Mouse (Mus musculus): ENCODE measurements around the gene Bub1.
A peak's percentile ranks its signal among the peaks of the same experiment; 100 is the strongest.

Gene Bub1

DNA sequence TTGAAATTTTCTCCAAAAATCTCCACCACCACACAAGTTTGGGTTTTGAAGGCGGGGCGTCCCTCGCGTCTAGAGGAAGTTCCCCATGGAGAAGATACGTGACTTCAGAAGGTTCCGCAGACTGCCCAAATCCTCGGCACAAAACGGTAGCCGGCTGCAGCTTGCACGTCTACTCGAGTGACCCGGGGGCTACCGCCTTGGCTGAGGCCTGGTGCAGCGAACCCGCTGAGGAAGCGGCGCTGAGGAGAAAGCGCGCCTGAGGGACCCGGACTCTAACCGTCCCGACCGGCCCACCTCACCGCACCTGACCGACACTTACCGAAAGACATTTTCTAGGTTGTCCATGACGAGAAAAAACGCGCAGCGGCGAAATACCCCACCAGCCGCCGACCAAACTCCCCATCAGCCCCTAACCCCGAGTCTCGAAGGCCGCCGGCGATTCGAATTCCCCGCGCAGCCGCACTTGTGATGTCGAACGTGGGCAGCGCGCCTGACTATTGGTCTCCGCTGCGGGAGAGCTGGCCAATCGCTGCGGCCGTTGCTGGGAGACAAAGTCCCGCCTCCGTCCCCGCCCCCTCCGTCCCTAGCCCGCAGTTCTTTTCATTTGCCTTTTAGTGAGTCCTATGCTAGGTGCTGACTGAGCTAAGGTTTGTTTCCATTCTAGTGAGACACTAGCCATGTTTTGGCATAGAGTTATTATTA is at the start of gene Bub1:
Gene Bub1, minus strand, starts transcription at position 465 of the 702 bp plus-strand sequence.
- DNase-seq (ENCODE audit: low spot score in 2 of 2): peak; percentile 90 to 93

GRCm38 (mm10) chr2:127881063-127881462 is 49.4 kb upstream of the Bub1 start:
- no peak for DNase-seq (ENCODE audit: low spot score in 2 of 2)

- DNase-seq (ENCODE audit: low spot score in 2 of 2): no peak
Observed at GRCm38 (mm10) chr2:127864381-127864780, 32.7 kb upstream of the Bub1 start.

DNA sequence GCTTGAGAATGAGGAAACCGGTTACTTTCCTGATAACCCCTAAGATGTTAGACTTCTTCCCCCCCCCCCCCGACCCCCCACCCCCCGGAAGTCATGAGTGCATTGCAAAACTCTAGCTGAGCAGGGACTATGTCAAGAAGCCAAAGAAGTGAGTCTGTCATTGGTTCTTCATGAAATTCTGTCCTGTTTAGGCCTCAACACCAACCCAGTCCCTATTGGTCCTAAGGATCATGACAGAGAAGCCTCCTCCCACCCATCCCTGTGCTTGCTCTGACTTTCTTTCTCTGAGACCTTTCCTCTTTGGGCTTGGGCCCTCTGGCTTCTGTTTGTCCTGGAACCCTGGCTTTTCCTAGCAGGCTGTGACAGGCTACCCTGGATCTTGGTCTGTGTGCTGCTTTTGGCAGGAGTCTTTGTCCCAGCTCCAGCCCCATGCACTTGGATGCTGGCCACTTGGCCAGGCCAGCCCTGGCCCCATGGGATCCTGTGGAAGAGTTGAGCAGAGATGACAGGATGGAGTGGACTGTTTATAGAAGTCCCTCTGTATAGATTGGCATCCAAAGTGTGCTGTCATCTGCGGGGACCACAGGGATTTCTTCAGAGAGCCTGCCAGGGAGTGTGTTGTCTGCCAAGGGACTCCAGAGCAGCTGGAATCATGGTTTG is 22.8 kb upstream of the Bub1 start:
- peak; percentile 10 to 22 for DNase-seq (ENCODE audit: low spot score in 2 of 2)

- DNase-seq (ENCODE audit: low spot score in 2 of 2): no peak
Observed at GRCm38 (mm10) chr2:127850371-127850770, 18.7 kb upstream of the Bub1 start.

- no peak for DNase-seq (ENCODE audit: low spot score in 2 of 2)
Observed at GRCm38 (mm10) chr2:127846571-127846970, 14.9 kb upstream of the Bub1 start.

DNA sequence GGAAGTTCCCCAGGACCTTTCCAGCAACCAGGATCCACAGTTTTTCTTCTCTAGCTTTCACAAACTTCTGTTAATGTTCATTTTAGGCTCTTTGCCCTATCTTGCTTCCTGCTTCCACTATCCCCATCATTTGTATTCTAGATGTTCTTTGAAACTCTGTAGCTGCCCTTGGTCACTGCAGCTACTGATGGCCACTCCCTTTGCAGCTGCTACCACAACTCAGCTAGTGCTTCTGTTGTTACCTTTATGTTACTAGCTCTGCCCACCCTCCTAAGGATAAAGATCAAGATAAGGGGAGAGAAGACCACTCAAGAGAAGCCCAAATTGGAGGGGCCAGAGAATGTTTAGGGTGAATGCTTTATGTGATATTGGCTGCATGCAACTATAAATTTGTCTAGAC is 14.3 kb upstream of the Bub1 start:
- no peak for DNase-seq (ENCODE audit: low spot score in 2 of 2)

- DNase-seq (ENCODE audit: low spot score in 2 of 2): peak in 1 of 2 experiments; percentile 4
Observed at GRCm38 (mm10) chr2:127845346-127845982, 13.8 kb upstream of the Bub1 start.

DNA sequence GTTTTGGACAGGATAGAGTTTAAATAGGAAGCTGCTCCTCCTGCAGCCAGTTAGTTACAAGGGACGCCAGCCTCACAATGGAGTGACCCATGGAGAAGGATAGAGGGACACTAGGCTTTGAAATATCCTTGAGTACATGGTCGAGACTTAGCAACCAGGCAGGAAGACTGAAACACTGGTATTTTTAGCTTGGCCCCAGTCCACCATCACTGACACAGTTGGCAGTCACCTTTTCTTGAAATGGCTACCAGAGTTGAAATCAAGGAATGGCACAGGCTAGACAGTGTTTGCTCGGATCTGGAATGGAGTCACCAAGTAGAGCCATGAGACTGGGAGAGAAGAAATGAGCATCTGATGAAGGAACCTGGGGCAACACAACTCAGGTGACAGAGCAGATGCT is 10.8 kb upstream of the Bub1 start:
- no peak for DNase-seq (ENCODE audit: low spot score in 2 of 2)

GRCm38 (mm10) chr2:127841402-127841801 is 9.7 kb upstream of the Bub1 start:
- DNase-seq (ENCODE audit: low spot score in 2 of 2): no peak

DNA sequence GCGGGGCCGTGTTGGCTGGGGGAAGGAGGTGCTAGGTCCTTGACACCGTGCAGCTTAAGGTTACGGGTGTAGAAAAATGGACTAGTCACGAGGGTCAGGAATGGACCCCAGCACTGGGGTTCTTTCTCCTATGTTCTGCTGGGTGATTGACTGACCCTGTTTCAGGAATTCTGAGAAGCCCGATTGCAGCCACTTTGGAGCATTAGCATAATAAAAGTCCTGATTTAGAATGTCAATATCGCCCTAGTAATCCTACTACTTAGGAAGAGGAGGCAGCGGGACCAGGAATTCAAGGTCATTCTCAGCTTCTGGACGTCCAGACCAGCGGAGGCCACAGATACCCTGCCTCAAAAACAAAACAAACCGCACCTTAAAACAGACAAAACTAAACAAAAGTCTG is 7.8 kb upstream of the Bub1 start:
- DNase-seq (ENCODE audit: low spot score in 2 of 2): no peak

DNA sequence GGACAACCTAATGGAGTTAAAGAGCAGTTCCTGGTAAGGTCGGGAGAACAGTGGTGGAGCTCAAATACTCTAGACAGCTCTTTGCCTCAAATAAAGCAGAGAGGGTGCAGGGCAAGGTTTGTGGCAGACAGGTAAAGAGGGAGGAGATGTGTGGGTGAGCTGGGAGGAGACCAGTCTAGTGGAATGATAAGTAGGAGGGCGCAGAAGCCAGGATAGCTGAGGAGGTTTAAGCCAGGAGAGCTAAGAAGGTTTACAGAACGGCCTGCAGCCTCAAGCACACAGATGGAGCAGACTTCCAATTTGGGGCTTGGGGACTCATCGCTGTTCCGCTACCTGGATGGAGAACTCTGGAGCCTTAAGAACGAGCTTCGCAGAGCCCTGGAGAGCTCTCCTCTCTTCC is 6.9 kb upstream of the Bub1 start, which contains the start of gene Acoxl:
Gene Acoxl, plus strand, starts transcription at position 301 of the 400 bp plus-strand sequence.
- no peak for DNase-seq (ENCODE audit: low spot score in 2 of 2)

DNA sequence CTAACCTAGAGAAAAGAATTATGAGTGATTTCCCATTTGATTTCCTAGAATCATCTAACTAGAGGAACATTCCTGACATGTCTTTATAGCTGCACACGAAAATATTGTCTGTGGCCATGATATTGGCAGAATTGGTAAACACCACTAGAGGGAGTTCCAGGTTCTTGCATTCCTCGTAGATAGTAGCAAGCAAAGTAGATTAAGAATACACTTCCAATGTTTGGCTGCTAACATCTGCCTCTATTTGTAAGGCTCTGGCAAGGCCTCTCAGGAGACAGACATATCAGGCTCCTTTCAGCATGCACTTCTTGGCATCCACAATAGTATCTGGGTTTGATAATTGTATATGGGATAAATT is 1.1 kb upstream of the Bub1 start:
- peak in 1 of 2 experiments; percentile 2 for DNase-seq (ENCODE audit: low spot score in 2 of 2)

DNA sequence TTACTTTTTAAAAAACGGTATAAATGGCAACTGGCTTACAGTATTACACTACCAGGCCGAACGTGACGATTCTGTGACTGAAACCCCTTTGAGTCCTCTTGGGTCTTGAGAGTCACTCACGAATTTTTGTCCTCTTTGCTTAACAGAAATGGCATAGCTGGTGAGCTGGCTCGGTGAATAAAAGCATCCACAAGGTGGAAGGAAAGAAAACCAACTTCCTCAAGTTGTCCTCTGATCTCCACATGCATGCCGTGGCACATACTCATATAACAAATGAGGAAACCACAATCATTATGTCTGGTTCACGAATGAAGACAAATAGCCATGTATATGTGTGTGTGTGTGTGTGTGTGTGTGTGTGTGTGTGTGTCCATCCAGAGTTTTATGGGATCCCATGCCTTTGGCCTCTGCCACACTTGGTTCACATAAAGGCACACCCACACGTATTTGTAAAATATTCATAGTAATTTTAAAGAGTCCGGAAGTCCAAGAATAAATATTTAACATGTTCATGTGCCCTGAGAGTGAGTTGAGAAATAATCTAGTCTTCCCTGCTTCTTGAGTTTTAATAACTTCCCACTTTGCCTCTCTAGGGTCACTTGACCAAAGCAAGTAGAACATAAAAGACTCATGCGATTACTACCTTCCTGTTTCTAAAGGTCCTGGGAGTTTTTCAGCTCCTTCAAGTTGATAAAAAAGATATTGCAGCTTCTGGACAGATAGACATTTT is 603 bp upstream of the Bub1 start:
- no peak for DNase-seq (ENCODE audit: low spot score in 2 of 2)

- peak; percentile 95 for DNase-seq (ENCODE audit: low spot score in 2 of 2)
Observed at GRCm38 (mm10) chr2:127791919-127792603, 39.6 kb downstream of the Bub1 start, which contains the start of gene Mtln. Gene Mtln, minus strand, starts transcription at chr2:127792488.

- no peak for DNase-seq (ENCODE audit: low spot score in 2 of 2)
Observed at GRCm38 (mm10) chr2:127789651-127790270, 41.9 kb downstream of the Bub1 start.

GRCm38 (mm10) chr2:127789138-127789537 is 42.5 kb downstream of the Bub1 start:
- no peak for DNase-seq (ENCODE audit: low spot score in 2 of 2)

GRCm38 (mm10) chr2:127788440-127789116 is 43.1 kb downstream of the Bub1 start, which contains the start of gene Nphp1:
Gene Nphp1, minus strand, starts transcription at chr2:127788897.
- DNase-seq (ENCODE audit: low spot score in 2 of 2): peak; percentile 88 to 90

- no peak for DNase-seq (ENCODE audit: low spot score in 2 of 2)
Observed at GRCm38 (mm10) chr2:127787226-127787625, 44.4 kb downstream of the Bub1 start.

GRCm38 (mm10) chr2:127778451-127778850 is 53.2 kb downstream of the Bub1 start:
- no peak for DNase-seq (ENCODE audit: low spot score in 2 of 2)

Measured in right cerebral cortex, adult 2 months (tissue).